Mouse (Mus musculus) naive thymus-derived CD4-positive, alpha-beta T cell, adult 2 months (primary cell): ENCODE results near the gene Aco2.

Source experiments
- DNase-seq: peaks from one replicate; pipeline ENCODE4 v3.0.0-alpha.2; 2011; ENCODE audit warnings: low read depth

The Aco2 gene

GRCm38 (mm10) chr15:81872262-81873136 lies at the start of gene Aco2:
Gene Aco2, plus strand, starts transcription at chr15:81872309.
- peak; percentile 100 for DNase-seq

GRCm38 (mm10) chr15:81822631-81823030 lies 49.5 kb upstream of the Aco2 start:
- DNase-seq, result no peak

GRCm38 (mm10) chr15:81824832-81825231 lies 47.3 kb upstream of the Aco2 start:
- no peak for DNase-seq

GRCm38 (mm10) chr15:81828426-81829207 lies 43.5 kb upstream of the Aco2 start:
- DNase-seq, result no peak

- no peak for DNase-seq
Measured at GRCm38 (mm10) chr15:81829208-81829580, 42.9 kb upstream of the Aco2 start.

GRCm38 (mm10) chr15:81830530-81830929 lies 41.6 kb upstream of the Aco2 start:
- no peak for DNase-seq

GRCm38 (mm10) chr15:81831136-81831825 lies 40.8 kb upstream of the Aco2 start:
- DNase-seq, result peak; percentile 92

- no peak for DNase-seq
Measured at GRCm38 (mm10) chr15:81832219-81832618, 39.9 kb upstream of the Aco2 start.

GRCm38 (mm10) chr15:81833481-81833880 lies 38.6 kb upstream of the Aco2 start:
- DNase-seq, result no peak

GRCm38 (mm10) chr15:81834171-81834841 lies 37.8 kb upstream of the Aco2 start:
- DNase-seq, result no peak

- no peak for DNase-seq
Measured at GRCm38 (mm10) chr15:81835007-81835880, 36.9 kb upstream of the Aco2 start.

- no peak for DNase-seq
Measured at GRCm38 (mm10) chr15:81836124-81836821, 35.8 kb upstream of the Aco2 start.

- no peak for DNase-seq
Measured at GRCm38 (mm10) chr15:81836966-81837920, 34.9 kb upstream of the Aco2 start.

- no peak for DNase-seq
Measured at GRCm38 (mm10) chr15:81838554-81839235, 33.4 kb upstream of the Aco2 start.

- no peak for DNase-seq
Measured at GRCm38 (mm10) chr15:81839634-81840033, 32.5 kb upstream of the Aco2 start.

- DNase-seq, result no peak
Measured at GRCm38 (mm10) chr15:81840306-81840705, 31.8 kb upstream of the Aco2 start.

GRCm38 (mm10) chr15:81842275-81842674 lies 29.8 kb upstream of the Aco2 start:
- DNase-seq, result no peak

GRCm38 (mm10) chr15:81845033-81845625 lies 27.0 kb upstream of the Aco2 start:
- DNase-seq, result no peak
